Mouse (Mus musculus): ENCODE data around the gene Tnfrsf13b. TPM values are rescaled to one million over a fixed set of nuclear protein-coding genes. Genes with fewer than 3 reads are reported as not detected.
"Not testable (repeated sequence)": the region's sequence is repeated elsewhere in the genome, so short reads cannot be mapped to it uniquely, and the experiment has no call there.

The Tnfrsf13b gene
- total RNA-seq, 2 experiments from 2014 or later: 0.40 to 1.1 TPM

- DNase-seq: no peak
Measured at GRCm38 (mm10) chr11:61127421-61128055, 983 bp downstream of the Tnfrsf13b start.

- DNase-seq: no peak
Measured at GRCm38 (mm10) chr11:61129305-61129704, 2.8 kb downstream of the Tnfrsf13b start.

- DNase-seq: not testable (repeated sequence)
Measured at GRCm38 (mm10) chr11:61130646-61131045, 4.1 kb downstream of the Tnfrsf13b start.

GRCm38 (mm10) chr11:61132943-61133342 is 6.4 kb downstream of the Tnfrsf13b start:
- no peak for DNase-seq

- no peak for DNase-seq
Measured at GRCm38 (mm10) chr11:61141693-61142092, 15.1 kb downstream of the Tnfrsf13b start.

- no peak for DNase-seq
Measured at GRCm38 (mm10) chr11:61142262-61142661, 15.7 kb downstream of the Tnfrsf13b start.

GRCm38 (mm10) chr11:61142941-61143530 is 16.5 kb downstream of the Tnfrsf13b start:
- DNase-seq: no peak

GRCm38 (mm10) chr11:61143564-61144469 is 17.3 kb downstream of the Tnfrsf13b start:
- peak in 1 of 2 experiments; percentile 29 for DNase-seq

- no peak for DNase-seq
Measured at GRCm38 (mm10) chr11:61145551-61145950, 19.0 kb downstream of the Tnfrsf13b start.

- peak; percentile 59 to 70 for DNase-seq
Measured at GRCm38 (mm10) chr11:61146645-61147299, 20.2 kb downstream of the Tnfrsf13b start.

GRCm38 (mm10) chr11:61147300-61147683 is 20.7 kb downstream of the Tnfrsf13b start:
- DNase-seq: peak; percentile 62 to 65

- no peak for DNase-seq
Measured at GRCm38 (mm10) chr11:61150233-61151001, 23.9 kb downstream of the Tnfrsf13b start.

GRCm38 (mm10) chr11:61155727-61156126 is 29.2 kb downstream of the Tnfrsf13b start:
- peak; percentile 45 to 65 for DNase-seq

- DNase-seq: no peak
Measured at GRCm38 (mm10) chr11:61158141-61158540, 31.6 kb downstream of the Tnfrsf13b start.

- no peak for DNase-seq
Measured at GRCm38 (mm10) chr11:61159796-61160732, 33.5 kb downstream of the Tnfrsf13b start.

- DNase-seq: no peak
Measured at GRCm38 (mm10) chr11:61161121-61161520, 34.6 kb downstream of the Tnfrsf13b start.

GRCm38 (mm10) chr11:61162776-61163175 is 36.2 kb downstream of the Tnfrsf13b start:
- no peak for DNase-seq

- no peak for DNase-seq
Measured at GRCm38 (mm10) chr11:61163341-61163740, 36.8 kb downstream of the Tnfrsf13b start.

- no peak for DNase-seq
Measured at GRCm38 (mm10) chr11:61164366-61164765, 37.8 kb downstream of the Tnfrsf13b start.

GRCm38 (mm10) chr11:61164881-61165280 is 38.3 kb downstream of the Tnfrsf13b start:
- no peak for DNase-seq

All from adrenal gland, postnatal 36 days (tissue).